Mouse (Mus musculus) spleen, postnatal 0 days (tissue): ENCODE measurements around the gene Sprtn. TPM values are rescaled to one million over a fixed set of nuclear protein-coding genes. Genes with fewer than 3 reads are reported as not detected.

Experiments used
- polyA plus RNA-seq: library from polyadenylated mRNA; unstranded; fragments of >200 nt; fragmentation: Nextera tagmentation; extraction: Ambion mirVana; gene quantifications from 2 replicates; pipeline ENCODE4 v1.2.1, GENCODE M21; 2015

Sprtn gene
- polyA plus RNA-seq = 7.4 and 7.9 TPM in 2 replicates

GRCm38 (mm10) chr8:124897386-124898250 is at the start of gene Sprtn, which contains the start of gene Exoc8:
Gene Sprtn (plus strand): TSS chr8:124897886.
Gene Exoc8 (minus strand): TSS chr8:124897705.

DNA sequence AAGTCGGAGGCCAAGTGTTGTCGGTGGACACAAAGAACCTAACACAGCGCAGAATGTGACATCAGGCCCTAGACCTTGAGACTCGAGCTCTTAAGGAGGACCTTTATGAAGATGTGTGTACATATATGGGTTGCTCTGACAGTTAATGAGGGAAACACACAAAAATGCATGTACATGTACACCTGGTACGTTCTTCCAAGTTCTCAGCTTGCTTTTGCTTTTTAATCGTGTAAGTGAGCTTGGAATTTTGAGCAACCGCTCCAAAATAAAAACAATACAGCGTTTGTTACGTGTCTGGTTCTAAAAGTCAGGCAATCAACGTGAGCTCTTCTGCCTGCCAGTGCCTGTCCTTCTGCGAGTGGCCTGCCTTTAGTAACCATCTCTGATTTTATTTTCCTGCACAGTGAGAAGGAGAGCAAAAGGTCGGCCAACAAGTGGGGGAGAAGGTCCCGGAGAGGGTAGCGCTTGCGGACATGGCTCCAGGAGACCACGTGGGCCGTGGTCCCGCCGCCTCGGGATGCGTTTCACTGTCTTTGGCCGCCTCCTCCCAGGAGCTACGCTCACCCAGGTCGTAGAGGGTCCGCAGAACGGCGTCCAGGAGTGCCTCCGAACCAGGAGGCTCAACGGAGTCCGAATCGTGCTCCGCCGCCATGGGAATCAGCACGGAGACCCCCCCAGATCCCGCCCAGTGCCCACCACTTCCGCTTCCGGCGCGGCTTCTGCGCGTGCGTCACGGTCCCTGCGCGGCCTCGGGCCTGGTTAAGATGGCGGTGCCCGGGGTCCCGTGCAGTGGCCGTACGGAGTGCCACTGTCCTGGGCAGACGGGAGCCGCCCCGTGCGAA is 35.1 kb upstream of the Sprtn start, which contains the start of the genes Gnpat and 2810004N23Rik:
Gene Gnpat (plus strand): TSS at position 713 of the 842 bp plus-strand sequence.
Gene 2810004N23Rik (minus strand): TSS at position 800 of the 842 bp plus-strand sequence.

GRCm38 (mm10) chr8:124949209-124950068 is 51.8 kb downstream of the Sprtn start, which contains the start of gene Egln1:
Gene Egln1 (minus strand): TSS chr8:124949324.

Other genes with a start within 250 kb of the Sprtn start
- 20.8 and 20.9 TPM in 2 replicates for gene 2310022B05Rik, start 234.5 kb upstream of the Sprtn start, polyA plus RNA-seq
- 19.3 and 19.8 TPM in 2 replicates for gene Ttc13, start 175.9 kb upstream of the Sprtn start, polyA plus RNA-seq
- 10.5 and 12.5 TPM in 2 replicates for gene Arv1, start 175.7 kb upstream of the Sprtn start, polyA plus RNA-seq
- 0.43 and 0.62 TPM in 2 replicates for gene Fam89a, start 146.1 kb upstream of the Sprtn start, polyA plus RNA-seq
- not detected in 2 replicates for gene Trim67, start 104.8 kb upstream of the Sprtn start, polyA plus RNA-seq
- 41.8 and 43.5 TPM in 2 replicates for gene Gnpat, start 34.9 kb upstream of the Sprtn start, polyA plus RNA-seq
- gene 2810004N23Rik, start 34.8 kb upstream of the Sprtn start, polyA plus RNA-seq = 25.1 and 26.6 TPM in 2 replicates
- 5.1 and 5.8 TPM in 2 replicates for gene Exoc8, start 181 bp upstream of the Sprtn start, polyA plus RNA-seq
- gene Egln1, start 51.4 kb downstream of the Sprtn start, polyA plus RNA-seq = 4.8 and 6.2 TPM in 2 replicates
- 47.4 and 51.0 TPM in 2 replicates for gene Tsnax, start 115.1 kb downstream of the Sprtn start, polyA plus RNA-seq
- 0.89 and 1.2 TPM in 2 replicates for gene Disc1, start 156.3 kb downstream of the Sprtn start, polyA plus RNA-seq